Mouse (Mus musculus): ENCODE data around the gene Catsper3.

GRCm38 (mm10) chr13:55757645-55758044 lies 26.7 kb upstream of the Catsper3 start:
- TF ChIP-seq TAL1 (IDR thresholded peaks at IDR 0.05; ENCODE audit: low read length), result no peak
- no peak for TF ChIP-seq GATA1 (IDR thresholded peaks at IDR 0.05; ENCODE audit: low read length)
